24 mouse cellular contexts compared by ENCODE assay signal in genomic region chr16:76219233-76219632, GRCm38 (mm10).
A peak's percentile ranks its signal among the peaks of the same experiment; 100 is the strongest.
DNase-seq lines count a peak whose midpoint lies in the region; ATAC-seq lines count a peak whose summit lies in the region.
"Had no signal": no experiment of that assay in that cellular context is flagged by ENCODE, and none has a peak within 500 bp of the region (broad histone marks: within the 10 kb centered on the region; RNA-seq: fewer than 3 reads in every experiment).

No protein-coding gene starts in this region.

- H3K9ac ChIP-seq in kidney, embryonic 14.5 days (ENCODE audit: low read depth, low read length): no peak overlapping the region
- H3K9ac ChIP-seq: embryonic facial prominence, embryonic 12.5 days; embryonic facial prominence, embryonic 15.5 days; heart, embryonic 12.5 days; hindbrain, embryonic 12.5 days; hindbrain, embryonic 15.5 days; intestine, embryonic 15.5 days had no signal

- H3K36me3 ChIP-seq in kidney, embryonic 14.5 days (ENCODE audit: control insufficient read depth, insufficient read depth, low read length): no peaks in the 10 kb centered on the region
- H3K36me3 ChIP-seq: embryonic facial prominence, embryonic 12.5 days; embryonic facial prominence, embryonic 15.5 days; G1E; heart, embryonic 12.5 days; hindbrain, embryonic 12.5 days; hindbrain, embryonic 15.5 days; intestine, embryonic 15.5 days had no signal

- no peaks in the 10 kb centered on the region for H3K27me3 ChIP-seq in kidney, embryonic 14.5 days (ENCODE audit: control insufficient read depth, insufficient read depth, low read length)
- H3K27me3 ChIP-seq: CH12.LX; embryonic facial prominence, embryonic 12.5 days; embryonic facial prominence, embryonic 15.5 days; heart, embryonic 12.5 days; hindbrain, embryonic 12.5 days; hindbrain, embryonic 15.5 days; intestine, embryonic 15.5 days; Patski had no signal

- H3K4me1 ChIP-seq in kidney, embryonic 14.5 days (ENCODE audit: control insufficient read depth, insufficient read depth, low read length): no peaks in the 10 kb centered on the region
- H3K4me1 ChIP-seq: embryonic facial prominence, embryonic 12.5 days; embryonic facial prominence, embryonic 15.5 days; hindbrain, embryonic 12.5 days; hindbrain, embryonic 15.5 days had no signal

- no peak for ATAC-seq in kidney, embryonic 14.5 days (ENCODE audit: low FRiP score, low TSS enrichment)
- peak; percentile 67 for ATAC-seq in CD4-positive, CD25-positive, alpha-beta regulatory T cell, adult 4 months
- ATAC-seq: forebrain, embryonic 14.5 days; Patski had no signal

- H3K4me2 ChIP-seq in kidney, embryonic 14.5 days (replicated peaks; ENCODE audit: low read depth, low read length): no peak overlapping the region
- H3K4me2 ChIP-seq: embryonic facial prominence, embryonic 12.5 days; embryonic facial prominence, embryonic 15.5 days; heart, embryonic 12.5 days; hindbrain, embryonic 12.5 days; hindbrain, embryonic 15.5 days; intestine, embryonic 15.5 days had no signal

- H3K4me3 ChIP-seq in kidney, embryonic 14.5 days (ENCODE audit: low read length): no peak overlapping the region
- H3K4me3 ChIP-seq: embryonic facial prominence, embryonic 12.5 days; embryonic facial prominence, embryonic 15.5 days; heart, embryonic 12.5 days; hindbrain, embryonic 12.5 days; hindbrain, embryonic 15.5 days; intestine, embryonic 15.5 days had no signal

- 0 out of 2 replicates have a peak overlapping the region, but pooled peaks have one; percentile 9 for H3K27ac ChIP-seq in kidney, embryonic 14.5 days (ENCODE audit: low read depth, low read length)
- H3K27ac ChIP-seq: embryonic facial prominence, embryonic 12.5 days; embryonic facial prominence, embryonic 15.5 days; hindbrain, embryonic 12.5 days; hindbrain, embryonic 15.5 days; intestine, embryonic 15.5 days had no signal

- H3K9me3 ChIP-seq in kidney, embryonic 14.5 days (ENCODE audit: control insufficient read depth, low read length): no peaks in the 10 kb centered on the region
- H3K9me3 ChIP-seq: embryonic facial prominence, embryonic 12.5 days; embryonic facial prominence, embryonic 15.5 days; G1E; heart, embryonic 12.5 days; hindbrain, embryonic 12.5 days; hindbrain, embryonic 15.5 days; intestine, embryonic 15.5 days had no signal

- DNase-seq in kidney, adult 18-20 months: no peak
- peak; percentile 29 for DNase-seq in CD4-positive, CD25-positive, alpha-beta regulatory T cell, adult 2 months (ENCODE audit: low read depth, low spot score)
- DNase-seq in naive thymus-derived CD4-positive, alpha-beta T cell, adult 2 months (ENCODE audit: low read depth): peak; percentile 44
- no peak for DNase-seq in frontal cortex, postnatal 25 days (ENCODE audit: low spot score in 2 of 2)
- DNase-seq: adrenal gland, adult 2 months; adrenal gland, postnatal 14 days; cerebellum, adult 11 months; cerebellum, adult 2 months; cerebellum, adult 9-11 months; cerebellum, postnatal 25 days; gastrocnemius, postnatal 10 days; gastrocnemius, postnatal 36 days had no signal

Comparison
In these comparisons a context has a peak if more than half of its experiments do, and no peak if none do; other contexts are left out.
1. DNase-seq: peak in CD4-positive, CD25-positive, alpha-beta regulatory T cell, adult 2 months (single experiment) and naive thymus-derived CD4-positive, alpha-beta T cell, adult 2 months (single experiment); none in kidney, adult 18-20 months (single experiment) and frontal cortex, postnatal 25 days (0 of 2).